Mouse (Mus musculus) heart, embryonic 11.5 days (tissue): ENCODE measurements around the gene Man1c1. TPM values are rescaled to one million over a fixed set of nuclear protein-coding genes. Genes with fewer than 3 reads are reported as not detected.
A peak's percentile ranks its signal among the peaks of the same experiment; 100 is the strongest.

Experiments
- ATAC-seq: fragments of 200-750 bp; cut with Nextera tagmentation; replicated peaks from 2 replicates; pipeline ENCODE4 v1.8.0; 2017; ENCODE audit warnings: moderate library complexity; ENCODE audit not compliant: insufficient number of reproducible peaks, low FRiP score, low TSS enrichment
- H3K27ac ChIP-seq: fragments of 300-500 bp; sonication (generic); 2 replicates; pipeline ENCODE4 v1.5.1; 2014; ENCODE audit warnings: mild to moderate bottlenecking, low read depth, low read length
- H3K27me3 ChIP-seq: fragments of 300-500 bp; sonication (generic); 2 replicates; pipeline ENCODE4 v1.6.1; 2014; ENCODE audit warnings: mild to moderate bottlenecking, low read length, mixed read lengths; ENCODE audit not compliant: control insufficient read depth, insufficient read depth
- H3K36me3 ChIP-seq: fragments of 300-500 bp; sonication (generic); 2 replicates; pipeline ENCODE4 v1.6.1; 2014; ENCODE audit warnings: mild to moderate bottlenecking, low read length, moderate library complexity, mixed read lengths; ENCODE audit not compliant: control insufficient read depth, insufficient read depth
- H3K4me1 ChIP-seq: fragments of 300-500 bp; sonication (generic); 2 replicates; pipeline ENCODE4 v1.6.1; 2014; ENCODE audit warnings: low read length; ENCODE audit not compliant: control insufficient read depth, insufficient read depth
- H3K4me2 ChIP-seq: fragments of 300-500 bp; sonication (generic); 2 replicates; pipeline ENCODE4 v1.6.1; 2014; ENCODE audit warnings: mild to moderate bottlenecking, moderate library complexity
- H3K4me3 ChIP-seq: fragments of 300-500 bp; sonication (generic); 2 replicates; pipeline ENCODE4 v1.5.1; 2014; ENCODE audit warnings: low read depth, low read length
- H3K9ac ChIP-seq: fragments of 300-500 bp; sonication (generic); 2 replicates; pipeline ENCODE4 v1.6.1; 2014; ENCODE audit warnings: mild to moderate bottlenecking, low read depth, low read length, moderate library complexity
- H3K9me3 ChIP-seq: fragments of 300-500 bp; sonication (generic); replicated peaks from 2 replicates; pipeline ENCODE4 v1.6.1; 2016; ENCODE audit warnings: low read length; ENCODE audit not compliant: control insufficient read depth
- WGBS: fragments of 180-500 bp; shearing (Covaris S2); extraction: QIAGEN DNeasy Blood & Tissue Kit; methylation state at CpG from one replicate; pipeline ENCODE4 v1.1.7; 2014; ENCODE audit not compliant: insufficient replicate concordance; 5-methylcytosine and 5-hydroxymethylcytosine counted together
- polyA plus RNA-seq: library from polyadenylated mRNA; unstranded; fragments of >200 nt; fragmentation: Nextera tagmentation; extraction: Ambion mirVana; gene quantifications from 2 replicates; pipeline ENCODE4 v1.2.1, GENCODE M21; 2014

Man1c1 gene
- polyA plus RNA-seq, 1 experiment from 2014 or later = 8.6 TPM

- WGBS = 22% methylated on average over 8 of the region's 8 CpGs
- ATAC-seq = no peak
These were observed 28.3 kb downstream of the Man1c1 start for GRCm38 (mm10) chr4:134675800-134676199.

GRCm38 (mm10) chr4:134674970-134675369 is 29.1 kb downstream of the Man1c1 start:
- Histone ChIP-seq H3K4me1 (peaks cover 43% of the 10 kb centered on the region), H3K9me3 (no peaks in the 10 kb centered on the region), H3K36me3 (no peaks in the 10 kb centered on the region), H3K27ac (no peak overlapping the region), H3K4me2 (no peak overlapping the region), H3K9ac (no peak overlapping the region), H3K27me3 (no peaks in the 10 kb centered on the region), H3K4me3 (no peak overlapping the region)
- no peak for ATAC-seq
- 92% methylated on average over 3 of the region's 3 CpGs for WGBS

More at GRCm38 (mm10) chr4:134675800-134676199, 28.3 kb downstream of the Man1c1 start:
- Histone ChIP-seq H3K4me2 (no peak overlapping the region; the same call in 1 of the 2 replicates), H3K4me1 (peaks cover 38% of the 10 kb centered on the region), H3K27me3 (no peaks in the 10 kb centered on the region), H3K4me3 (no peak overlapping the region), H3K9me3 (no peaks in the 10 kb centered on the region), H3K9ac (0 out of 2 replicates have a peak overlapping the region, but pooled peaks have one; percentile 22), H3K36me3 (no peaks in the 10 kb centered on the region), H3K27ac (peak overlapping the region; percentile 70)

GRCm38 (mm10) chr4:134673882-134674463 is 30.1 kb downstream of the Man1c1 start:
- H3K4me3 ChIP-seq = no peak overlapping the region
- no peak overlapping the region for H3K4me2 ChIP-seq
- H3K27me3 ChIP-seq = no peaks in the 10 kb centered on the region
- no peak overlapping the region for H3K27ac ChIP-seq
- H3K9me3 ChIP-seq = no peaks in the 10 kb centered on the region
- H3K36me3 ChIP-seq = no peaks in the 10 kb centered on the region
- WGBS = 83% methylated on average over 12 of the region's 12 CpGs
- no peak overlapping the region for H3K9ac ChIP-seq
- H3K4me1 ChIP-seq = peaks cover 52% of the 10 kb centered on the region
- ATAC-seq = no peak

- WGBS = 87% methylated on average over 8 of the region's 8 CpGs
- peaks cover 53% of the 10 kb centered on the region for H3K4me1 ChIP-seq
- no peaks in the 10 kb centered on the region for H3K36me3 ChIP-seq
- H3K4me3 ChIP-seq = no peak overlapping the region
- H3K9ac ChIP-seq = no peak overlapping the region
- H3K27me3 ChIP-seq = no peaks in the 10 kb centered on the region
- no peak overlapping the region for H3K27ac ChIP-seq
- no peak for ATAC-seq
- H3K9me3 ChIP-seq = no peaks in the 10 kb centered on the region
- H3K4me2 ChIP-seq = no peak overlapping the region
These were observed 30.9 kb downstream of the Man1c1 start for GRCm38 (mm10) chr4:134673151-134673550.

- no peak overlapping the region for H3K27ac ChIP-seq
- H3K4me3 ChIP-seq = no peak overlapping the region
- H3K9me3 ChIP-seq = no peaks in the 10 kb centered on the region
- 81% methylated on average over 8 of the region's 8 CpGs for WGBS
- H3K4me2 ChIP-seq = no peak overlapping the region
- no peaks in the 10 kb centered on the region for H3K36me3 ChIP-seq
- ATAC-seq = no peak
- no peaks in the 10 kb centered on the region for H3K27me3 ChIP-seq
- H3K4me1 ChIP-seq = peaks cover 46% of the 10 kb centered on the region
- H3K9ac ChIP-seq = no peak overlapping the region
These were observed 31.8 kb downstream of the Man1c1 start for GRCm38 (mm10) chr4:134672326-134672725.

- no peak overlapping the region for H3K4me2 ChIP-seq
- no peak for ATAC-seq
- no peaks in the 10 kb centered on the region for H3K9me3 ChIP-seq
- no peak overlapping the region for H3K4me3 ChIP-seq
- H3K4me1 ChIP-seq = peaks cover 40% of the 10 kb centered on the region
- no peak overlapping the region for H3K27ac ChIP-seq
- H3K27me3 ChIP-seq = no peaks in the 10 kb centered on the region
- WGBS = 82% methylated on average over 16 of the region's 16 CpGs
- no peaks in the 10 kb centered on the region for H3K36me3 ChIP-seq
- no peak overlapping the region for H3K9ac ChIP-seq
These were observed 32.4 kb downstream of the Man1c1 start for GRCm38 (mm10) chr4:134671660-134672173.

GRCm38 (mm10) chr4:134669742-134670354 is 34.2 kb downstream of the Man1c1 start:
- Histone ChIP-seq H3K4me1 (peaks cover 24% of the 10 kb centered on the region), H3K9ac (0 out of 2 replicates have a peak overlapping the region, but pooled peaks have one; percentile 7), H3K27ac (0 out of 2 replicates have a peak overlapping the region, but pooled peaks have one; percentile 15), H3K4me2 (no peak overlapping the region), H3K9me3 (no peaks in the 10 kb centered on the region), H3K4me3 (no peak overlapping the region), H3K27me3 (no peaks in the 10 kb centered on the region), H3K36me3 (no peaks in the 10 kb centered on the region)
- WGBS = 56% methylated on average over 17 of the region's 17 CpGs
- no peak for ATAC-seq

- Histone ChIP-seq H3K27ac (no peak overlapping the region), H3K4me3 (no peak overlapping the region), H3K9ac (no peak overlapping the region), H3K27me3 (no peaks in the 10 kb centered on the region), H3K9me3 (no peaks in the 10 kb centered on the region), H3K36me3 (no peaks in the 10 kb centered on the region), H3K4me1 (peaks cover 30% of the 10 kb centered on the region), H3K4me2 (no peak overlapping the region)
- ATAC-seq = no peak
- WGBS = 46% methylated on average over 12 of the region's 12 CpGs
These were observed 35.6 kb downstream of the Man1c1 start for GRCm38 (mm10) chr4:134668355-134669028.
